Mouse (Mus musculus): Measurements from ENCODE around the gene Slc38a1.

The Slc38a1 gene

DNA sequence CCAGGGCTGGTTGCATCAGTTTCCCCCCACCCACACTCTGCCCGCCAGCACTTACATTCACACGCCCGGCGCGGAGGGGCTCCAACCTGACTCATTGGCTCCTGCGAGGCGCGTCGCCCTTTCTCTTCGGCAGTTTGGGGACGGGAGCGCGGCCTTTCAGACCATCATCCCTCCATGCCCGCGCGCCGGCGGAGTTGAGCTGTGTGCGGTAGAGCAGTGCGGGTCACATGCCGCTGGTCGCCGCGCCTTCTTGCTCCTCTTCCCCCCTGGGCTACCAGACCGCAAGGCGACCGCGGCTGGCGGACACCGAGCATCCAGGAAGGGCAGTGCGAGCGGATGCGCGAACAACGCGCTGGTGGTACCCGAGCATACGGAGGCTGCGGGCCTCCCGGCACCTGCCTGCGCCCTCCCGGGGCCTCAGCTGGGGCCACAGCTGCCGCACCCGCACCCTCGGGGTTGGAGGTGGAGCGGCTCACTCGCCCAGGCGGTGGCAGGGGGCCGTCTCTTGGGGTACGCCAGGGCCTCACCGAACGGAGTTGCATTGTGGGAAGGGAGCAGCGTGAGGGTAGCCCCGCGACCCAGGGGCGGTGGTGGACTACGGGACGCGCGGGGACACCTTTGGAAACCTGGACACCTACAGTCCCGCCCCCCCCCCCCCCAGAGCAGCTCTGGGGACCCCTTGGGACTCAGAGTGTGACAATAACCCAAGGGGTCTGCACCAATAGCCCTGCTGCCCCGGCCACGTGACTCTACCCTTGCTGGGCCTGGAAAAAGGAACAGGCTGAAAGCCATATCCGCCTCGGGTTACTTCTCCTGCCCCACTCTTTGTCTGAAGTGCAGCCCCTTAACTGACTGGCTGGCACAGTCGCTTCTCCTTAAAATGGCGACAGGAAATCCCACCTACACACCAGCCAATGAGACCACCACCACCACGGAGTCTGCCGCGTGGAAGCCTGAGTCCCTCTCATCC, at the start of gene Slc38a1:
TSS of gene Slc38a1 (minus strand) at position 478 of the 970 bp plus-strand sequence.
- peak in 1 of 2 experiments; percentile 29 for DNase-seq

DNA sequence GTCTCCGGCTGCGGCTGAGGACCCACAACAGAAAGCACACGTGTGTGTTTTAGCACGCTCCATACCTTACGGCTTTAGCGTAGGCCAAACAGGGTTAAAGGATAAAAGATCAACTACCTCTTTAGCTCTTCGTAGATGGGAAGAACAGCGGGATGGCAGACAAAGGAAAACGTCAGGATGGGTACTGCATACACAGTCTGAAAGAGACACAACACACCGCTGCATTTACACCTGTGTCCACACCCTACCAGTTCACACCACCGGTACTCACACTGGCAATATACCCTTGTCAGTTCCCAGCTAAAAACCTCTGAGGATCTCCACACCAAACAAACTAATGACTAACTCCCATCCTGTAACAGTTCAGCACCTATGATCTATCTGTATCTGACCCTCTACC, 49.7 kb upstream of the Slc38a1 start:
- DNase-seq = no peak

DNA sequence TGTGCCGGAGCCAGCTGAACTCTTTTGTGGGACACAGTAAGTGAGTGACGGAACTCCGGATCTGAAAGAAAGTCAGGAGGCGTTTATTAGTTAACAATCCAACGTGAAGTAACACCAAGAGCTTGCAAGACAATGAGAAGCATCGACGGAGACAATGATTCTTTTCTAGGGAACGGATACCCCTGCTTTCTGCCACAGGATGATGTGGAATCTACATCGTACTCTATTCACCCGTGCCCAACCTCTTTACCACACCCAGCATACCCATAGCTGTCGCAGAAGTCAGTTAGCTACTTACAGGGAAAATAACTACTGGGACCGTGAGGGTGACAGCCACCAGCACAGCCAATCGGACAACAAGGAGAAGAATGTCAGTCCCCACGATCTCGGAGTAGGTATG, 48.7 kb upstream of the Slc38a1 start:
- no peak for DNase-seq

DNA sequence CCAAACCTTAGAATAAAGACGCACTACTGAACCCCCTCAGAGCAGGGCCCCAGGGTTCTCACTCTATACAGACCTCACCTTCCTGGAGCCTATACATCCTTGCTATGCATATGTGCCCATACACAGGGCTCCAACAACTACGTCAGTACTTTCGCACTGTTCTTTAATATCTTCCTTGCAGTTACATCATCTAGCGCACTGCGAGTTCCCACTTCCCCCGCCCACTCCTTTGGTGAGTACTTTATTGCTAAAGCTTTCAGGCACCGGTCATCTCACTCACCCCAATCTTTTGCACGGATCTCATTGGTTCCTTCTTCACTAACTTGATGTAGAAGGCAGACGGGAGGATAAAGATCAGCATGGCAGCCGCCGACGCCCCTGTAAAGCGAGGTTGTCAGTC, 48.1 kb upstream of the Slc38a1 start:
- DNase-seq = no peak

DNA sequence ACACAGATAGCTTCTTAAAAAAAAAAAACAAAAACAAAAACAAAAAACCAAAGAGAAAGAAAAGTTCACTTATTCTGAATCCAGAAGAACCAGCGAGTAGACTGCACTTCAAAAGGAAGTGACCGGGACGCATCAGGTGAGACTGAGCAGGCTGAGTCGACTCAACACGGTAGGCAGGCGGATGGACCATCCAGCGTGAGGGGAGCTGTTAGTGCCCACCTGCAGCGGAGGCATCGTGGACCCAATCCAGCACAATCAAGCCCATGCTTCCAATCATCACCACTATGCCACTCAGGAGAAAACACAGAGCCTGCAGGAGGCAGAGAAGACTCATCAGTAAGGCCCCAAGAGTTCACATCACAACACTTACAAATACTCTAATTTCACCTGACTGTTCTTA, 47.2 kb upstream of the Slc38a1 start:
- DNase-seq = no peak

DNA sequence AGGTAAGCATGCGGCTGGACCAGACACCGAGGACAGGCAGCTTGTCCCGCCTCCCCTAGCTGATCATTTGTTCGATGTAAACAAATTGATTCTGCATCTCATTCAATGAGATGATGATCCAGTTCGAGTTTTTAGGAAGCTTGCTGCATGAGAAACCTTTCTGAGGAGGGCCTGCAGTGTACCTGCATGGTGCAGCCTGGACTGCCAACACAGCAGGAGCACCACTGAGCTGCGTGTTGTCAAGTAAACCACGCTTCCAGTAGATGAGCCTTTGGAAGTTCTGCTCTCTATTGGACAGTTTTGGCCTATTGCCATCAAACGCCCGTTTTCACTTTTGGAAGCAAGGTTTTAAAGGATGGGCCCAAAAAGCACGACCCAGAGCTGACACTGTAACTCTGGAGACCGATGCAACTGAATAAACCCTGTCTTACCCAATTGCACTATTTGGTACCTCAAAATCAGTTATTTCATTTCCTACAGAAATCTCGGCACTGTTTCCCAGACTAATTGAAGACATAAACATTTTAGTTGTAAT, 46.1 kb upstream of the Slc38a1 start:
- no peak for DNase-seq

DNA sequence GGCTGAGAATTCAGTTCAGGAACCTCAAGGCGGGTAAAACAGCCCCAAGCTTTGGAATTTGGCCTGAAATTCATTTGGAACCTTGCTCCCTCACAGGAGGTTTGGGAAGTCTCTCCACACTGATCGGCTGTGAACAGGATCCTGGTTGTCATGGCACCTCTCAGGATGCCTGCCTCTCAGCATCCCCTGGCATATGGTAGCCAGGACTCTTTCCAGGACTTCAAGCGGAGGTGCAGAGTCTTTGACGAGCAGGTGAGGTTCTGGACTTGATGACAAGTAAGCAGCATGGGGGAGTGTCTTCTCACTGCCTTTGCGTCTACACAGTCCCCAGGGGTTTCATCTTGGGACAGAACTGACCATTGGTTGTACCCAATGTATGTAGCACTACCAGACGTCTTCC, 45.3 kb upstream of the Slc38a1 start:
- no peak for DNase-seq

DNA sequence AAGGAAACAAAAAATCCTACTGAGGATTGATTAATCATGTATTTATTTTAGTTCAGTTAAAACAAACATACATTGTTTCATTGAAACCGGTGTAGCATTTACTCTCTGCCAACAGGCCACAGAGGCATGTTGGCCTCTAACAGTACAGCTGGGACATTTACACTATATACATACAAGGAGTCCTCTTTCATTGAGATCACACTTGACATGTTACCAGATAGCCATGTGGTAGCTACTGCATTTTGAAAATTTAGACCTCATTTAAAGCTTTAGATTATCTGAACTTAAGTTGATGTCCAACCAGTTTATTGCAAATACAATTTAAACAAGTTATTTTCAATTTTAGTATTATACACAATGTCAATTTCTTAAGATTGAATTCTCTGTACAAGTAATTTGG, 44.7 kb upstream of the Slc38a1 start:
- no peak for DNase-seq

DNA sequence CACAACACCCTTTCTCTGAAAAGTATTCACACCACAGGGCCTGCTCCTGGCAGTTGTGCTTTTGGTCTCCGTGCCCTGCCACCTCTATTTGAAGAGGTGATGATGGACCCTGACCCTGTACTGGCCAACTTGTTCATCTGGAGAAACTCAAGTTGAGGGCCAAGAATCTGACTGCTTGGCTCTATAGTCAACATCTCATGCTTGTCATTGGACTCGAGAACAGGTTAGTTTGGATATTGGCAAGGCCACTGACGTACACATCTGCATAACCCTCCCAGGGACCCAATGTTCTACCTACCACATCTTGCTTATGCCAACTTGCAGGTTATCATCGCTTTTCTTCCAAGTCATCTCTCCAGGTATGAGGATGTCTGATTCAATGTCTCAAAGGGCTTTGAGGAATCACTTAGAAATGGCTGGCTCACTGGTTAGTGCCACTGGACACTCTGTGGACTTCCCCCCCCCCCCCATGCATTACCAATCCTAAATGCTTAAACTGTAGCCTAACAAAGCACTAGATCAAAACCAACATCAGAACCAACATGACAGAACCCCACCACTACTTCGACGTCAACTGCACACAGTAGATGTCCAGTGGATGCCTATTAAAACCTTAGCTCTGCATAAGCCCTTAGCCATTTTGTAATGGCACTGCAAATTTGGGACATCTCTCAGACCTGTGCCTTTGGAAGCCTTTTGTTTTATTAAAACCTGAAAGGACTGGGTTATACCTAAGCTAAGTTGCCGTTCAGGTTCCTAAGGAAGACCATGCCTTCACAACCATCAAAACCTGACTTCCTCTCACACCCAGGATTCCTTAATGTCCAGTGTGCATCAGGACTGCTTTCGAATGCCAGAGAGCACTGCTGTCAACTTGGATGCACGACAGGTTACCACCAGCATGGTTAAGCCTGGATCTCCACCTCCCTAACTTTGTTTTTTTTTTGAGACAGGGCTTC, 43.8 kb upstream of the Slc38a1 start:
- DNase-seq = no peak

DNA sequence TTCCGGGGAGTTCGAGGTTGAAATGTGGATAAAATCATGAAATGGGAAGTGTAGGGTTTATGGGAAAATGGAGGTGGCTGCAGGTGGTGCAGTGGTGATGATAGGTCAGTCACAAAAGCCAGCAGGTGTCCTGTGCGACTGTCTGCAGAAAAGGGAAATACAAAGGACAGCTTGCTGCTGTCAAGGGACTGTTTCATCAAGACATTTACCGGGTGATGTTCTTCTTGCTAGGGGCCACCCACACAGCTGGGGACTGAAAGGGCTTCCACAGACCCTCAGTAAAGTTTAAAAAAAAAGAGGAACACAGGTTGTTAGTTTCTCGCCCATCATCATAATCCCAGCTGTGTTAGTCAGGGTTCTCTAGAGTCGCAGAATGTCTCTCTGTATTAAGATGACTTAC, 42.6 kb upstream of the Slc38a1 start:
- no peak for DNase-seq

DNA sequence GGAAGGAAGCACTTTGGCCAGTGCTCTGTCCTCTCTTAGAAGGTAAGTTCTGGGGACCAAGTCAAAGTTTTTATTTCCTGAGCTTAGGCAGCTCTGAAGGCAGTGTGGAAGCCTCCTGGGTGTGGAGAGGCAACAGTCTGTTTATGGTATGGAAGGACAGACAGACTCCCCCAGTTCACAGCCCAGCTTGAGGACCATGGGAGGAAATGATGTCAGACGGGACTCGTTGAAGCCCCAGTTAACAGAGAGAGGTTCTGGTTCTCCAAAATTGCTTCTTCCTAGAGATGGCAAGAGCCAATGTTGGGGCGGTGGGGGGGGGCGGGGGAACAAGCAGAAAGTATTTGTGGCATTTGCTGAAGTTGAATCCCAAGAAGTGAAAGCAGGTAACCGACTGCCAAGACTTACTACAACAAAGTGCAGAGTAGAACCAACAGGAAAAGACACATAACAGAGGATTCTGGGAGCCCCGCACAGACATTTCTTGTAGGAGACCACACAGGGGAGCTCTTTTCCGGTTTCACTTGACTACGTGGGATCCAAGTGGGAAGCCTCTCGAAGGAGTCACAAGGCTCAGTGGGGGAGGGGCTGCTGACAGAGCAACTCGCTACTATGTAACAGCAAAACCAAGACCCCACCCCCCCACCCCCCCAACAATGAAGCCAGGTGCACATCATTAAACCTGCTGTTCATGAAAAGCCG, 41.6 kb upstream of the Slc38a1 start:
- DNase-seq = peak; percentile 54 to 69

DNA sequence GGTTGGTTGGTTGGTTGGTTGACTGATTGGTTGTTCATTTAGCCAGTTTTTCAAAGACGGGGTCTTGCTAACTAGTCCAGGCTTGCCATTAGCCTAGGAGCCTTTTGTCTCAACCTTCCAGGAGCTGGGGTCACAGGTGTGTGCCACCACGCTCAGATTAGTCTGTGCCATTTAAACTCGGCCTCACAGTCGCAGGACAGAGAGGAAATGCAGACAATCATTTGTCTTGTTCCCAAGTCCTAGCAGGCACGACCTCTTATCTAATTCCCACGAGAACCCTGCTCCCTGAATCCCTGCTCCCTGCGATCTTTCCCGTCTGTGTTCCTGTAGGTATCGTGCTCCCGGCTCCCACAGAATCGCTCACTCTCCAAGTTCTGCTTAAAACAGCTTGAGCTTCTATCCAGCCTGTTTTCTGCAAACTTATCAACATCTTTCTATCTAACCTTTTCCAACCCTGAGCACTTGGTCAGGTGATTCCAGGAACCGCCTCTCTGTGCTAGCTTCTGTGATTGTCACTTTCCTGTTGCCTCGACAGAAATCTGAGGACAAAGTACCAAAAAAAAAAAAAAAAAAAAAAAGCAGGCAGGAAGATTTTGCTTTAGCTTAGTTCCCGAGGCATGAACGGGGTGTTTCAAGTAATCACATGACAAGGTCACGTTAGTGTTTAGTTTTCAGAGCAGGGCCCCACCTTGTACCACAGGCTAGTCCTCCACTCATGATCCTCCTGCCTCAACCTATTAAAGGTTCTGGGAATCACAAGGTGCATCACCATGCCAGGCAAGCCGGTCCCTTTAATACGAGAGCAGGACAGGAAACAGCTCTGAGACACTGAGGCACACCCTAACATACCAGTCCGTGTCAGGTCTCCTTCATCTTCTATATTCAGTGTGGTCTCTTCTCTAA, 36.4 kb upstream of the Slc38a1 start:
- DNase-seq = no peak

DNA sequence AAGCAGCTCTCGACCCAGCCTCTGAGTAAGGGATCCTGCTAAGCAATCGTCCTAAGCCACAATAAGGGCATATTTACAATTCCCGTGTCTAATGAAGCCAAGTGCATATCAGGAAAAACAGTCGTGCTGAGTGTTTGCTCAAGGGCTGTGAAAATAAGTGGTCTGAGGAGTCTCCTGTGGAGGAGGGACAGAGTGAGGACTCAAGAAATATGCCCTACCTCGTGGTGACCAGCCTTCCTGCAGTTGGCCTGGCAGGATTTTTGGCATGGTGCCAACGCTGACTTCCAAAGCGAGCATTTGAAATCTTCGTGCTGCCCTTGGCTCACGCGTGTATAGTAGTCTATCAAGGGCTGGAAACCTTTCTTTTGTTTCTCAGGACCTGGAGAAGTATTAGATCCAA, 33.8 kb upstream of the Slc38a1 start:
- DNase-seq = peak; percentile 26 to 65

DNA sequence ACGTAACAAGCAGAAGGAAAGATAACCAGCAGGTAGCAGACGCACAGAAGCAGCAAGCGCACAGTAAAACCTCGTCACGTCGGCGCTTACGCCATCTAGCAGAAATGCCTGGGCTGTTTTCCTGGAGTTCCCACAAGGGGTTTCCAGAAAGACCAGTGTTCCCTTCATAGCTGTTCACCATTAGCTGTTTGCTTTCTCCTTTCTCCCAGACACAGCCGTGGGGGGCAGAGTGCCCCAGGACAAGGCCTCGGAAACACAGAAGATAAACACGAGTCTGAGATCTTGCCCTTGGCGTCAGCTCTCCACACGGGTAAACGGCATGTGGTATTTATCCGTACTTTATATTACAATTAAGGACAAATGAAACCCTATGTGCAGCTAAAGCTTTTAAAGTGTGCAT, 33.0 kb upstream of the Slc38a1 start:
- DNase-seq = no peak

DNA sequence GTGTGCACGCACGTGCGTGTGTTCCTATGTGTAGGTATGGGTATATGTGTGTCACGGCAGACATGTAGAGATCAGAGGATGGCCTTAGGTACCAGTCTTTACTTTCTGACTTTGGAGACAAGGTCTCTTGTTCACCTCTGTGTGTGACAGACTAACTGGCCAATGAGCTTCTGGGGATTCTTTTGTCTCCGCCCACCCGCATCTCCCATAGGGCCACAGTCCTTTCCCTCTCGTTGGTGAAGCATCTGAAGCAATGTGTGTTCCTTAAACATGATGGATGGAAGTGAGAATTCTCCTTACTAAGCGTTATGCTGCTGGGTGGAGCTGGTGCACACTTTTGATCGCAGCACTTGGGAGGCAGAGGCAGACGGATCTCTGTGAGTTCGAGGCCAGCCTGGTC, 32.3 kb upstream of the Slc38a1 start:
- DNase-seq = no peak

DNA sequence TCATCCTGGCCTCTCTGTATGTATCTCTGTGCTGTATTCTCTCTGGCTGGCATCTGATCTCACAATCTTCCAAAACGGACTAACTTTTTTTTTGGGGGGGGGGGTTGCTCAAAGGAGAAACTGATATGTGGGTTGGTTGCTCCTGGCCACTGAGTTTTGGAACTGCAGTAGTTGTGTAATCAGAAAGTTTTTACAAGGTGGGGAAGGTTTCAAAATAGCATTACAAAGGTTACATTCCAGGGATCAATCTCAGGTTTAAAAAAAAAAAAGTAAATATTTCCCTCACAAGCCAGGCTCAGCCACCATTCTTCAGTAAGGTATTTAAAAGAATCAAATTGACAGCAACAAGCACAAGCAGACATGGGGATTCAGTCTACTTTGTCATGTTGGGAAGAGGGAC, 31.4 kb upstream of the Slc38a1 start:
- no peak for DNase-seq

DNA sequence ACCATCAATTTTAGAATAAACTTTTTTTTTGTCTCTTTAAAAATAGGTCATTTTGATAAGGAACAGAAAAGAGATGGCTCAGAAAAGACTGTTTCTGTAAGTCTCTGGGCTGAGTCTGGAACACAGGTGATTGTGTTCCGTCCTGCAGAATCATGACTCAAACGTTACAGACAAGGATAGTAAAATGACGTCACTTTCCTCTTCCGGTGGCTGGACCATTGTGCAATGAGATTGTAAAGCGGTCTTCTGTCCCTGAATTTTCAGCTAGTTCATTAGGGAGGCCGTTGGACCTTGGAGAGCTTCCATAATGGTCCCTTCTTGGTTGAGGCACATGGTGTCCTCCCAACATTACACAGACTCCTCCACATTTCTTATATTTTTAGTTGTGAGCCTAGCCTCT, 27.0 kb upstream of the Slc38a1 start:
- DNase-seq = no peak

DNA sequence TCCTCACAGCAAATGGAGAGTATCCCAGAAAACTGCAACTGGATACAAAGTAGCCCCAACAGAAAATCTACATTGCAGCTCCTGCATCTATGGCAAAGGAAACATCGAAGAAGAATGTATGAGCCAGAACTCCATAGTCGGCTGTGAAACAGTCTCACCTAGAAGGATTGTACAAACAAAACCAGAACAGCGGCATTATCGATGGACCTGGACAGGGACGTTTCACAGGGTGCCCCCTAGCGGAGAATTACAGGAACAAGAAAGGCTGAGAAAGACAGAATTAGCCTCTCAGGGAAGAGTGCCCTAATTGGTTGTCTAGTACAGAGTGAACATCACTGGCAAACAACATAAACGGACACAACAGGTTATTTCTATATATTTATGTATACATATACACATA, 23.9 kb upstream of the Slc38a1 start:
- DNase-seq = peak; percentile 68 to 80

DNA sequence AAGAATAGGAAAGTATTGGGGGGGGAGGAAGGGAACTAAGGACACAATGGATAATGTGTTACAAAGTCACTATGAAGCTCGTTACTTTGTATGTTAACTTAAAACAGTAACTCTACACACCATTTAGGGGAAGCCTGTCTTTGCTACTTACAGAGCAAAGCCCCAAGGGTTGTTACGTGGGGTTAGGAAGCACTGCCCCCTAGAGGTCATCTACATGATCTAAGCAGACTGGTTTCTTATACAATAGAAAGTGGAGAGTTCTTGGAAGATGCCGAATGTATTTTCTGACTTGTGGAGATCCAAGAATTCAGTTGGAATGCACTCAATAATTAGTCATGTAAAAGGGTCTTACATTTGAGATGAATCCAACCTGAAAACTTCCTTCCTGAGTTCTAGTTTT, 23.2 kb upstream of the Slc38a1 start:
- DNase-seq = peak; percentile 82 to 83

DNA sequence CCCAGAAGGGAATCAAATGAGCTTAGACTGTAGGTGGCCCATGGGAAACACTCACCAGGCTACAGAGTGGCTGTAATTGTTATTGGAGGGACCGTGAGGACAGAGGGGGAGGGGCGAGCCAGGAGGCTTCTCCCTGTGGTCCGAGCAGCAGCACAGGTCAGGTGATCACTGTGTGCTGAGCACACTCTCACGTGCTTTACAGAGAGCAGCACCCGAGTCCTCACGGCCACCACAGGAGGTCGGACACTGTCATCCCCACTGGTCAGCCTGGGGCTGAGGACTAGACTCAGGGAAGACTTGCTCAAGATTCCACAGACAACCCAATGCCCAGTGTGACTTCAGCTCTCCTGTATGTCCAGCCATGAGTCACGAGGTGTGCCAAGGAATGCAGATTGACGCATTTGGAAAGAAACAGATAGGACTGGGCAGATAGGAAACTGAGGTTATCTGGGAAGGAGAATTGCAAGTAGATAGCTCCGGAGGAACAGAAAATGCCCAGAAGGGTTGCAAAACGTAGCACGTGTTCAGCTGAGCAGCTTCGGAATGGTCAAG, 18.0 kb upstream of the Slc38a1 start:
- DNase-seq = no peak

DNA sequence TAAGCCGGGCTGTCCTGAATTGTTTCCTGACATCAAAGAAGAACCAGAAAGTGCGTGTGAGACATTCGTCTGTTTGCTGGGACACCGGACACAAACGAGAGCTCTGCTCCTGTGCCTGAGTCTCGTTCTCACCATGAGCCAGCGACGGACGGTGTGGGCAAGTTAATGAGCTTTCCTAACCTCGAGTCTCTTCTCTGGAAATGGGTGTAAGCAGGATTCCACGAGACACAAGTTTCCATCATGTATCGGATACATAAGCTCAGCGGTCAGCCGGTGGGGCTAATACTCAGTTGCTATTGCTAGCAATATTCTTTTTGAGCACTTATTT, 15.5 kb upstream of the Slc38a1 start:
- DNase-seq = no peak
